Mouse (Mus musculus) thymus, postnatal 4 days (tissue): ENCODE measurements around the gene Gm30302.

Experiments used
- DNase-seq: peaks from one replicate; pipeline ENCODE4 v3.0.0; 2021

Gene Gm30302

GRCm38 (mm10) chr13:49736430-49736829 is 62.4 kb downstream of the Gm30302 start:
- no peak for DNase-seq
